Mouse (Mus musculus): Measurements from ENCODE around the gene Srpk3.

DNA sequence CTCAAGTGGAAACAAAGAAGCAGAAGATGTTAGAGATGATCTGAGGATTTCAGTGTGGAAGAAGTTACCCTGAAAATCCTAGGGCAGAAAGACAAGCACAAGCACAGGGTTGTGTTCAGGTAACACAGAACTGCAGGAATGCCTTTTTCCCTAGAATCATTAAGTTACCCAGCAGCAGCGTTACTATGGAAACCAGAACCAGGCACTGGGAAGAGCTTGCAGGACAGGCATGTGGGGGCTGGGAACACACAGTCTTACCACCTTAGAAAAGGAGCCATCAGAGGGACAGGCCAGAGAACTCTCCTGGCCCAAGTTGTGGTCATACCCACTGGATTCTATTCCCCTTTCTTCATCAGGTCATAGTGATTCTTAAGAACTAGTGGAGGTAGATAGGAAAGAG, 31.6 kb downstream of the Srpk3 start:
- TF ChIP-seq POLR2A (IDR thresholded peaks at IDR 0.05; ENCODE audit: control insufficient read depth, extremely low read depth, insufficient read depth, low read length, poor library complexity) (no peak), CTCF (IDR thresholded peaks at IDR 0.05; ENCODE audit: borderline replicate concordance, control insufficient read depth, extremely low read depth, insufficient read depth, low read length, poor library complexity) (no peak)

Measured in thymus, adult 2 months (tissue).